In genomic region chr6:134849985-134850384, GRCm38 (mm10) we compare ENCODE assay signal across 14 mouse cellular contexts.
"Had no signal": no experiment of that assay in that cellular context is flagged by ENCODE, and none has a peak within 500 bp of the region (broad histone marks: within the 10 kb centered on the region; RNA-seq: fewer than 3 reads in every experiment).

No protein-coding gene starts in this region.

- H3K27ac ChIP-seq: layer of hippocampus, adult 2 months; limb, embryonic 13.5 days; midbrain, embryonic 12.5 days; neural tube, embryonic 12.5 days had no signal

- H3K4me2 ChIP-seq: limb, embryonic 13.5 days; lung, embryonic 14.5 days; midbrain, embryonic 12.5 days; neural tube, embryonic 12.5 days had no signal

- H3K27me3 ChIP-seq: limb, embryonic 13.5 days; midbrain, embryonic 12.5 days; neural tube, embryonic 12.5 days had no signal

- DNase-seq: kidney, adult 8-10 months; kidney, postnatal 25 days; left cerebral cortex, postnatal 4 days; lung, embryonic 14.5 days; lung, postnatal 10 days; lung, postnatal 4 days; right cerebral cortex, postnatal 4 days; spleen, adult 18-20 months; thymus, adult 2 months; thymus, postnatal 25 days had no signal

- H3K4me3 ChIP-seq: layer of hippocampus, adult 2 months; limb, embryonic 13.5 days; midbrain, embryonic 12.5 days; neural tube, embryonic 12.5 days had no signal

- H3K36me3 ChIP-seq: midbrain, embryonic 12.5 days; neural tube, embryonic 12.5 days had no signal

- H3K9me3 ChIP-seq: limb, embryonic 13.5 days; midbrain, embryonic 12.5 days; neural tube, embryonic 12.5 days had no signal

- H3K9ac ChIP-seq: limb, embryonic 13.5 days; lung, embryonic 14.5 days; midbrain, embryonic 12.5 days; neural tube, embryonic 12.5 days had no signal

- H3K4me1 ChIP-seq: limb, embryonic 13.5 days; midbrain, embryonic 12.5 days had no signal
